8 mouse cellular contexts compared by ENCODE assay signal in genomic region chr5:100572069-100572468, GRCm38 (mm10). TPM values are rescaled to one million over a fixed set of nuclear protein-coding genes. Genes with fewer than 3 reads are reported as not detected.
DNase-seq lines count a peak whose midpoint lies in the region; ATAC-seq lines count a peak whose summit lies in the region.
"Had no signal": no experiment of that assay in that cellular context is flagged by ENCODE, and none has a peak within 500 bp of the region (broad histone marks: within the 10 kb centered on the region; RNA-seq: fewer than 3 reads in every experiment).

TSS of gene Plac8 (minus strand) at chr5:100572245.

- no peak within 1 kb of the TSS for H3K27ac ChIP-seq in lung, embryonic 16.5 days (ENCODE audit: low read length)
- H3K27ac ChIP-seq: midbrain, embryonic 10.5 days had no signal

- no peak within 1 kb of the TSS for H3K9ac ChIP-seq in lung, embryonic 16.5 days (ENCODE audit: low read length)

- H3K36me3 ChIP-seq in lung, embryonic 16.5 days (ENCODE audit: control insufficient read depth, insufficient read depth, low read length) = no peaks in the 10 kb centered on the region
- H3K36me3 ChIP-seq in splenic B cell, adult 2 months (ENCODE audit: control insufficient read depth, insufficient read depth, low read length, poor library complexity, severe bottlenecking) = no peaks in the 10 kb centered on the region
- H3K36me3 ChIP-seq: midbrain, embryonic 10.5 days had no signal

- peak within 1 kb of the TSS; percentile 23 for H3K4me2 ChIP-seq in lung, embryonic 16.5 days (ENCODE audit: low read depth, low read length)

- ATAC-seq in lung, embryonic 16.5 days (ENCODE audit: low read depth) = no peak

- H3K4me3 ChIP-seq in lung, embryonic 16.5 days (ENCODE audit: low read length) = no peak within 1 kb of the TSS
- H3K4me3 ChIP-seq: midbrain, embryonic 10.5 days had no signal

- H3K27me3 ChIP-seq in lung, embryonic 16.5 days (ENCODE audit: control insufficient read depth, insufficient read depth, low read depth, low read length) = no peaks in the 10 kb centered on the region
- no peaks in the 10 kb centered on the region for H3K27me3 ChIP-seq in splenic B cell, adult 2 months (ENCODE audit: control insufficient read depth, insufficient read depth, low read length, poor library complexity, severe bottlenecking)

- WGBS in lung, embryonic 16.5 days = 27% methylated on average over 7 of the region's 7 CpGs

- no peaks in the 10 kb centered on the region for H3K9me3 ChIP-seq in lung, embryonic 16.5 days (ENCODE audit: control insufficient read depth, low read length)
- H3K9me3 ChIP-seq: midbrain, embryonic 10.5 days had no signal

- H3K4me1 ChIP-seq in lung, embryonic 16.5 days (replicated peaks; ENCODE audit: control insufficient read depth, insufficient read depth, low read length) = peaks cover 13% of the 10 kb centered on the region
- H3K4me1 ChIP-seq: midbrain, embryonic 10.5 days had no signal

- DNase-seq in lung, postnatal 36 days = no peak
- peak; percentile 55 for DNase-seq in ZHBTc4 (ENCODE audit: low read depth, low spot score)
- peak; percentile 41 for DNase-seq in kidney, postnatal 10 days
- DNase-seq in splenic B cell, adult 2 months (ENCODE audit: low read depth, low spot score) = peak; percentile 46
- DNase-seq in cerebellum, adult 9-10 months = no peak
- no peak for DNase-seq in gastrocnemius, adult 8-10 months (ENCODE audit: low spot score in 2 of 2)

RNA-seq across cellular contexts. Expression of gene Plac8, which starts in this region (rescaled TPM):
- polyA plus RNA-seq in lung, embryonic 16.5 days (2015; fragmentation: Nextera tagmentation; extraction: Ambion mirVana) = 12.5 and 16.7 TPM in 2 replicates
- under 1 TPM in 3 of 4 experiments, not detected in 1; 0.36 to 0.46 (median 0.40) TPM for total RNA-seq in gastrocnemius, adult 8-10 months (2022)

Comparison
In these comparisons a context has a peak if more than half of its experiments do, and no peak if none do; other contexts are left out.
1. DNase-seq: peak in ZHBTc4 (single experiment), kidney, postnatal 10 days (single experiment) and splenic B cell, adult 2 months (single experiment); none in lung, postnatal 36 days (single experiment), cerebellum, adult 9-10 months (single experiment) and gastrocnemius, adult 8-10 months (0 of 2).